Mouse (Mus musculus) limb, embryonic 14.5 days (tissue): ENCODE results near the gene Rnf141. TPM values are rescaled to one million over a fixed set of nuclear protein-coding genes. Genes with fewer than 3 reads are reported as not detected.

Experiments
- ATAC-seq: fragments of 200-750 bp; cut with Nextera tagmentation; 2 replicates; pipeline ENCODE4 v1.8.0; 2017; ENCODE audit warnings: low read depth, moderate number of reproducible peaks, moderate TSS enrichment; ENCODE audit not compliant: low FRiP score
- DNase-seq: peaks from one replicate; pipeline ENCODE4 v3.0.0-alpha.2; 2015; ENCODE audit warnings: low spot score
- H3K27ac ChIP-seq: fragments of 300-500 bp; sonication (generic); replicated peaks from 2 replicates; pipeline ENCODE4 v1.5.1; 2014; ENCODE audit warnings: low read depth, mild to moderate bottlenecking, low read length, moderate library complexity, mixed read lengths
- H3K27me3 ChIP-seq: fragments of 300-500 bp; sonication (generic); 2 replicates; pipeline ENCODE4 v1.6.1; 2014; ENCODE audit warnings: low read length, mixed read lengths; ENCODE audit not compliant: control insufficient read depth, insufficient read depth
- H3K36me3 ChIP-seq: fragments of 300-500 bp; sonication (generic); 2 replicates; pipeline ENCODE4 v1.6.1; 2014; ENCODE audit warnings: mild to moderate bottlenecking, low read length, moderate library complexity, mixed read lengths; ENCODE audit not compliant: control insufficient read depth, insufficient read depth
- H3K4me1 ChIP-seq: fragments of 300-500 bp; sonication (generic); 2 replicates; pipeline ENCODE4 v1.6.1; 2014; ENCODE audit warnings: antibody characterized with exemption, low read length, mixed read lengths; ENCODE audit not compliant: control insufficient read depth, insufficient read depth
- H3K4me2 ChIP-seq: fragments of 300-500 bp; sonication (generic); replicated peaks from 2 replicates; pipeline ENCODE4 v1.6.1; 2014; ENCODE audit warnings: low read depth, mild to moderate bottlenecking, low read length, moderate library complexity; ENCODE audit not compliant: severe bottlenecking
- H3K4me3 ChIP-seq: fragments of 300-500 bp; sonication (generic); replicated peaks from 2 replicates; pipeline ENCODE4 v1.5.1; 2014; ENCODE audit warnings: low read length
- H3K9ac ChIP-seq: fragments of 300-500 bp; sonication (generic); 2 replicates; pipeline ENCODE4 v1.6.1; 2014; ENCODE audit warnings: mild to moderate bottlenecking, low read depth, low read length, moderate library complexity; ENCODE audit not compliant: severe bottlenecking
- H3K9me3 ChIP-seq: fragments of 300-500 bp; sonication (generic); 2 replicates; pipeline ENCODE4 v1.6.1; 2016; ENCODE audit warnings: low read length; ENCODE audit not compliant: control insufficient read depth
- POLR2A ChIP-seq: fragments of 200-500 bp; IDR thresholded peaks from 2 replicates; pipeline ENCODE4 v1.8.0; 2012; ENCODE audit warnings: inconsistent platforms, mild to moderate bottlenecking, moderate library complexity, borderline replicate concordance; ENCODE audit not compliant: insufficient read depth, insufficient read length; ENCODE audit errors: extremely low read depth
- WGBS: fragments of 180-500 bp; shearing (Covaris S2); extraction: QIAGEN DNeasy Blood & Tissue Kit; methylation state at CpG from one replicate; pipeline ENCODE4 v1.1.7; 2014; 5-methylcytosine and 5-hydroxymethylcytosine counted together
- polyA plus RNA-seq, 2 experiments: library from polyadenylated mRNA; depleted of rRNA in 1 of 2; stranded (reverse) in 1 of 2; unstranded in 1 of 2; fragments of >200 nt; fragmentation: Nextera tagmentation in 1 of 2; extraction: Ambion mirVana in 1 of 2; gene quantifications; 2 replicates each; pipeline versions ENCODE4 v1.2.1 to v1.2.3; 2012 to 2014

The Rnf141 gene
- polyA plus RNA-seq, 2 experiments: 21.6 to 22.0 TPM

GRCm38 (mm10) chr7:110868807-110869206 is 24.6 kb upstream of the Rnf141 start:
- no peak overlapping the region for H3K4me3 ChIP-seq
- H3K27ac ChIP-seq: no peak overlapping the region
- H3K4me2 ChIP-seq: no peak overlapping the region
- no peak for TF ChIP-seq POLR2A
- no peaks in the 10 kb centered on the region for H3K27me3 ChIP-seq
- no peaks in the 10 kb centered on the region for H3K4me1 ChIP-seq
- DNase-seq (no peak), ATAC-seq (no peak)
- 69% methylated on average over 5 of the region's 5 CpGs for WGBS
- no peak overlapping the region for H3K9ac ChIP-seq
- H3K36me3 ChIP-seq: no peaks in the 10 kb centered on the region
- no peaks in the 10 kb centered on the region for H3K9me3 ChIP-seq

- H3K27me3 ChIP-seq: no peaks in the 10 kb centered on the region
- no peak overlapping the region for H3K4me2 ChIP-seq
- no peaks in the 10 kb centered on the region for H3K4me1 ChIP-seq
- no peak overlapping the region for H3K27ac ChIP-seq
- no peak overlapping the region for H3K4me3 ChIP-seq
- no peak for ATAC-seq
- 84% methylated on average over 6 of the region's 6 CpGs for WGBS
- no peaks in the 10 kb centered on the region for H3K36me3 ChIP-seq
- no peak overlapping the region for H3K9ac ChIP-seq
- H3K9me3 ChIP-seq: no peaks in the 10 kb centered on the region
- TF ChIP-seq POLR2A: no peak
- DNase-seq: no peak
Measured at GRCm38 (mm10) chr7:110867116-110867515, 22.9 kb upstream of the Rnf141 start.

- Histone ChIP-seq H3K36me3 (no peaks in the 10 kb centered on the region), H3K9ac (no peak overlapping the region), H3K4me1 (no peaks in the 10 kb centered on the region), H3K27me3 (no peaks in the 10 kb centered on the region), H3K4me3 (no peak overlapping the region), H3K4me2 (no peak overlapping the region), H3K9me3 (no peaks in the 10 kb centered on the region), H3K27ac (no peak overlapping the region)
- 92% methylated on average over 3 of the region's 3 CpGs for WGBS
- ATAC-seq: no peak
- no peak for TF ChIP-seq POLR2A
- DNase-seq: no peak
Measured at GRCm38 (mm10) chr7:110866021-110866420, 21.8 kb upstream of the Rnf141 start.

- DNase-seq: no peak
- Histone ChIP-seq H3K9ac (no peak overlapping the region), H3K27ac (no peak overlapping the region), H3K4me3 (no peak overlapping the region), H3K9me3 (no peaks in the 10 kb centered on the region), H3K4me2 (no peak overlapping the region), H3K36me3 (no peaks in the 10 kb centered on the region), H3K4me1 (no peaks in the 10 kb centered on the region), H3K27me3 (no peaks in the 10 kb centered on the region)
- 64% methylated on average over 6 of the region's 6 CpGs for WGBS
- no peak for TF ChIP-seq POLR2A
- no peak for ATAC-seq
Measured at GRCm38 (mm10) chr7:110865570-110865969, 21.3 kb upstream of the Rnf141 start.

GRCm38 (mm10) chr7:110865038-110865437 is 20.8 kb upstream of the Rnf141 start:
- Histone ChIP-seq H3K36me3 (no peaks in the 10 kb centered on the region), H3K4me1 (no peaks in the 10 kb centered on the region), H3K9ac (no peak overlapping the region), H3K4me3 (no peak overlapping the region), H3K4me2 (no peak overlapping the region), H3K27ac (no peak overlapping the region), H3K9me3 (no peaks in the 10 kb centered on the region), H3K27me3 (no peaks in the 10 kb centered on the region)
- no peak for TF ChIP-seq POLR2A
- WGBS: 28% methylated on average over 10 of the region's 10 CpGs
- ATAC-seq (peak; percentile 82), DNase-seq (peak; percentile 51)

GRCm38 (mm10) chr7:110862751-110863289 is 18.6 kb upstream of the Rnf141 start, which contains the start of gene Lyve1:
Gene Lyve1 (minus strand): TSS chr7:110863239.
- Histone ChIP-seq H3K27ac (no peak within 1 kb of the TSS), H3K9me3 (no peaks in the 10 kb centered on the region), H3K9ac (no peak within 1 kb of the TSS), H3K4me3 (no peak within 1 kb of the TSS), H3K4me1 (no peaks in the 10 kb centered on the region), H3K36me3 (no peaks in the 10 kb centered on the region), H3K4me2 (no peak within 1 kb of the TSS), H3K27me3 (no peaks in the 10 kb centered on the region)
- TF ChIP-seq POLR2A: no peak
- ATAC-seq (no peak), DNase-seq (no peak)
- 82% methylated on average over 12 of the region's 12 CpGs for WGBS
